Mouse (Mus musculus): ENCODE measurements at regions not wholly inside any gene's neighbourhood (a gene's known extent, or its start where the extent isn't known, plus 50 kb on each side); places are given as distances from the start of the nearest gene placed in this dataset.

GRCm38 (mm10) chr8:97477098-97477457 lies 1588.7 kb upstream of the Got2 start:
- no peak overlapping the region for H3K27ac ChIP-seq
- H3K9ac ChIP-seq, result no peak overlapping the region
- no peak overlapping the region for H3K4me3 ChIP-seq
- no peak for ATAC-seq (ENCODE audit: insufficient number of reproducible peaks, low FRiP score, low TSS enrichment, low read depth)
- no peak overlapping the region for H3K4me2 ChIP-seq
- no peaks in the 10 kb centered on the region for H3K4me1 ChIP-seq
- no peaks in the 10 kb centered on the region for H3K27me3 ChIP-seq
- no peaks in the 10 kb centered on the region for H3K36me3 ChIP-seq
- H3K9me3 ChIP-seq, result no peaks in the 10 kb centered on the region
- WGBS, result 62% methylated on average over 2 of the region's 2 CpGs

DNA sequence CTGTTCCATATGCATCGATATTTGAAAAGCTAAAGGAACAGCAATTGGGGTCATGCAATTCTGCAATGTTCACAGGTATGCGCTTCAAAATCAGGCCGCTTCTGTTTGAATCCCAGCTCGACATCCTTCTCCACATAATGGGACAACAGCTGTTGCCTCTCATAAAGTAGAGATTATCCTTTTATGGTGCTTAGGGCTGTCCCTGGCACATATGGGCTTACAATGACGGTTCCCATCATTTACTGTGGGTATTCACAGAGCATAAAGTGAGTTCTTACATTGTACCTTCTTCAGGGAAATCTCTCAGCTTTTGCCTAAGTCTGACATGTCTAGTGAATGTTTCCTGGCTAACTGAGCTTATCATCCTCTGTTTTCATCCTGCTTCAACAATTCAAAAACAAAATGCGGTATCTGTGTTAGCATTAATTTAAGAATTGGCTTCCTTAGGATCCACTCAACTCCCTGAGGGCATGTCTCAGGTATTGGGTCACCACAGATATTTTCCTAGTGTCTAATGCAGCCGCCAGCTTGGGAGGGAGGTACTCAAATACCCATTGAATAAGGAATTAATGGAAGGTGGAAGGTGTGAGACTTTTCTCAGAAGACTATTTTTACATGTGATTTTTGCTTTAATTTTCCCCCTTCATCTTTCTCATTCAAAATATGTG lies 1588.2 kb upstream of the Got2 start:
- H3K9me3 ChIP-seq, result no peaks in the 10 kb centered on the region
- no peaks in the 10 kb centered on the region for H3K36me3 ChIP-seq
- no peak overlapping the region for H3K4me2 ChIP-seq
- no peaks in the 10 kb centered on the region for H3K27me3 ChIP-seq
- 72% methylated on average over 7 of the region's 7 CpGs for WGBS
- no peak overlapping the region for H3K27ac ChIP-seq
- ATAC-seq (ENCODE audit: insufficient number of reproducible peaks, low FRiP score, low TSS enrichment, low read depth), result no peak
- H3K4me3 ChIP-seq, result no peak overlapping the region
- no peaks in the 10 kb centered on the region for H3K4me1 ChIP-seq
- H3K9ac ChIP-seq, result no peak overlapping the region

- Histone ChIP-seq H3K4me3 (no peak overlapping the region), H3K36me3 (no peaks in the 10 kb centered on the region), H3K4me1 (no peaks in the 10 kb centered on the region), H3K4me2 (no peak overlapping the region), H3K9ac (no peak overlapping the region), H3K9me3 (no peaks in the 10 kb centered on the region), H3K27me3 (no peaks in the 10 kb centered on the region), H3K27ac (no peak overlapping the region)
- 44% methylated on average over 3 of the region's 3 CpGs for WGBS
- ATAC-seq (ENCODE audit: insufficient number of reproducible peaks, low FRiP score, low TSS enrichment, low read depth), result no peak
These were observed 1585.0 kb upstream of the Got2 start for GRCm38 (mm10) chr8:97473326-97473725.

- no peaks in the 10 kb centered on the region for H3K4me1 ChIP-seq
- no peaks in the 10 kb centered on the region for H3K27me3 ChIP-seq
- no peak overlapping the region for H3K4me2 ChIP-seq
- H3K9me3 ChIP-seq, result no peaks in the 10 kb centered on the region
- H3K27ac ChIP-seq, result no peak overlapping the region
- ATAC-seq (ENCODE audit: insufficient number of reproducible peaks, low FRiP score, low TSS enrichment, low read depth), result no peak
- no peak overlapping the region for H3K4me3 ChIP-seq
- H3K9ac ChIP-seq, result no peak overlapping the region
- no peaks in the 10 kb centered on the region for H3K36me3 ChIP-seq
These were observed 1573.1 kb upstream of the Got2 start for GRCm38 (mm10) chr8:97461478-97461877.

- Histone ChIP-seq H3K9me3 (no peaks in the 10 kb centered on the region), H3K9ac (no peak overlapping the region), H3K36me3 (no peaks in the 10 kb centered on the region), H3K4me1 (no peaks in the 10 kb centered on the region), H3K4me3 (no peak overlapping the region), H3K27me3 (no peaks in the 10 kb centered on the region), H3K27ac (no peak overlapping the region), H3K4me2 (no peak overlapping the region)
- ATAC-seq (ENCODE audit: insufficient number of reproducible peaks, low FRiP score, low TSS enrichment, low read depth), result no peak
- WGBS, result 84% methylated on average over 8 of the region's 8 CpGs
These were observed 1559.3 kb upstream of the Got2 start for GRCm38 (mm10) chr8:97447696-97448095.

DNA sequence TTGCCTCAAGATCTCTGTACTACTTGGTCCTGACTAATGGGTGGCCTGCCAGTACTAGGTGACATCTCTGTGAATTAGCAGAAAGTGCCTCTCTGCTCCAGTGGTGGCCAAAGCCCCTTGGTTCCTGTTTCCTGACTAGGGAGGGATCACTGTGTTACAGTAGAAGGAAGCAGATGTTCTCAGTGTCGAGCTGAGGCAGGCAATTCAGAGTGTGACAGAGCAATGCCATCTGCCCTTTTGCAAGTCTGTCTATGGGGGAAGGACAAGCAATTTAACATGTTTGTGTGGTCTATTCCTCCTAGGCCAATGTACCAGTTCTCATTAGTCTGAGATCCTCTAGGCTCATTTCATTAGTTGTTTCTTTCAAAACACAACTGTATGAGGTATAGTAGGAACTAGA lies 1553.1 kb upstream of the Got2 start:
- WGBS, result 34% methylated on average over 1 of the region's 1 CpGs

DNA sequence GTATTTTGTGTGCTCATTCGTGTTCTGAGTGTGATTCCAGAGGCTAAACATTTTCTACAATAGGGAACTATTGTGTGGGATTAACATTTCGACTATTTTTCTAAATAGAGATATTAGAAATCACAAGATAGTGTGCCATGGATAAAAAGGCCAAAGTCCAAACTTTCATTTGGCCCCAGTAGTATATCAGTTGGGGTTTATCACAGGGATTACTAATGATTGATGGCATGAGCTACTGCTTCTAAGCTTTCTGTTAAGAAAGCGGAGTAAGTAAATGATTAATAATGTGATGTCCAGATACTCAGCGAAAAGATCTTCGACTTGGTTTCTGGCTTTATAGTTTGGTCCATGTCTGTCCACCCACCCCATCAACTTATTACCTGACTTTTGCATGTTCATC lies 1545.2 kb upstream of the Got2 start:
- H3K27ac ChIP-seq, result no peak overlapping the region
- no peaks in the 10 kb centered on the region for H3K9me3 ChIP-seq
- ATAC-seq (ENCODE audit: insufficient number of reproducible peaks, low FRiP score, low TSS enrichment, low read depth), result no peak
- WGBS, result 80% methylated on average over 5 of the region's 5 CpGs
- no peak overlapping the region for H3K4me3 ChIP-seq
- H3K4me1 ChIP-seq, result no peaks in the 10 kb centered on the region
- no peak overlapping the region for H3K9ac ChIP-seq
- H3K36me3 ChIP-seq, result no peaks in the 10 kb centered on the region
- no peak overlapping the region for H3K4me2 ChIP-seq
- no peaks in the 10 kb centered on the region for H3K27me3 ChIP-seq

More for the DNA sequence above, 1553.1 kb upstream of the Got2 start:
- no peaks in the 10 kb centered on the region for H3K9me3 ChIP-seq
- H3K4me2 ChIP-seq, result no peak overlapping the region
- H3K36me3 ChIP-seq, result no peaks in the 10 kb centered on the region
- no peak overlapping the region for H3K4me3 ChIP-seq
- ATAC-seq (ENCODE audit: insufficient number of reproducible peaks, low FRiP score, low TSS enrichment, low read depth), result no peak
- no peak overlapping the region for H3K9ac ChIP-seq
- no peaks in the 10 kb centered on the region for H3K4me1 ChIP-seq
- H3K27me3 ChIP-seq, result no peaks in the 10 kb centered on the region
- no peak overlapping the region for H3K27ac ChIP-seq

DNA sequence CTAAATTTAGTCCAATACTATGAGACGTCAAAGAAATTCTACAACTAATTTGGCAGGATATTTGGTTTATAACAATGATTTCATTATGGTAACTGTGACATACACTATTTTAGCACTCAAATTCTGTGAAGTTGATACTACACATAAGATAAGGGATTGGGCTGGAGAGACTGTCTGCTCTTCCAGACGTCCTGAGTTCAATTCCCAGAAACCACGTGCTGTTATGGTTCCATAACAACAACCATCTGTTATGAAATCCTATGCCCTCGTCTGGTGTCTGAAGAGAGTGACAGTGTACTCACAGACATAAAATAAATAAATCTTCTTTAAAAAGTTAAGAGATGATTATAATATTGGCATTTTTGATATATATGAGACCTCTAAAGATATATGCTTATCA lies 1543.1 kb upstream of the Got2 start:
- WGBS, result 44% methylated on average over 4 of the region's 4 CpGs
- Histone ChIP-seq H3K4me1 (no peaks in the 10 kb centered on the region), H3K9me3 (no peaks in the 10 kb centered on the region), H3K4me3 (no peak overlapping the region), H3K27me3 (no peaks in the 10 kb centered on the region), H3K27ac (no peak overlapping the region), H3K36me3 (no peaks in the 10 kb centered on the region), H3K4me2 (no peak overlapping the region), H3K9ac (no peak overlapping the region)
- no peak for ATAC-seq (ENCODE audit: insufficient number of reproducible peaks, low FRiP score, low TSS enrichment, low read depth)

DNA sequence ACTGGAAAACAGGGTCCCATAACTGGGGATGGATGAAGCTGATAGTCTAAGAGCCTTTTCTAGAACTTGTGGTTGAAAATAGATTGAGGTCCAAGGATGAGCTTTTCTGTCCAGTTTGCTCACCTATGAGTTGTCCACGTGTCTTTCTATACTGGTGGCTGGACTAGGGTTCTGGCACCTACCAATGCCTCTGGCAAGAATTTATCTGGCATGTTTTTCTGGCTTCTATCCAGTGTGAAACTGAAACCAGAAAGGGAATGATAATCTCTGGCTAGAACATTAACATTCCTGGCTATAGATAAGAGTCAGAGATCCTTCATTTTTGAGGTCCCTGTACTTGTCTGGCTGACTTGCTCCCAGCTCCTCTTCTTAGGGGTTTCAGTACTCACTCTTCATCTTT lies 1534.0 kb upstream of the Got2 start:
- Histone ChIP-seq H3K27ac (no peak overlapping the region), H3K27me3 (no peaks in the 10 kb centered on the region), H3K4me2 (no peak overlapping the region), H3K4me1 (no peaks in the 10 kb centered on the region), H3K9me3 (no peaks in the 10 kb centered on the region; the same call in 1 of the 2 replicates), H3K4me3 (no peak overlapping the region), H3K9ac (no peak overlapping the region), H3K36me3 (no peaks in the 10 kb centered on the region)
- no peak for ATAC-seq (ENCODE audit: insufficient number of reproducible peaks, low FRiP score, low TSS enrichment, low read depth)
- WGBS, result 56% methylated on average over 1 of the region's 1 CpGs

- Histone ChIP-seq H3K4me3 (no peak overlapping the region), H3K4me1 (no peaks in the 10 kb centered on the region), H3K27ac (no peak overlapping the region), H3K4me2 (no peak overlapping the region), H3K36me3 (no peaks in the 10 kb centered on the region), H3K9me3 (no peaks in the 10 kb centered on the region), H3K9ac (no peak overlapping the region), H3K27me3 (no peaks in the 10 kb centered on the region)
- ATAC-seq (ENCODE audit: insufficient number of reproducible peaks, low FRiP score, low TSS enrichment, low read depth), result no peak
- 77% methylated on average over 1 of the region's 1 CpGs for WGBS
These were observed 1526.4 kb upstream of the Got2 start for GRCm38 (mm10) chr8:97414742-97415141.

DNA sequence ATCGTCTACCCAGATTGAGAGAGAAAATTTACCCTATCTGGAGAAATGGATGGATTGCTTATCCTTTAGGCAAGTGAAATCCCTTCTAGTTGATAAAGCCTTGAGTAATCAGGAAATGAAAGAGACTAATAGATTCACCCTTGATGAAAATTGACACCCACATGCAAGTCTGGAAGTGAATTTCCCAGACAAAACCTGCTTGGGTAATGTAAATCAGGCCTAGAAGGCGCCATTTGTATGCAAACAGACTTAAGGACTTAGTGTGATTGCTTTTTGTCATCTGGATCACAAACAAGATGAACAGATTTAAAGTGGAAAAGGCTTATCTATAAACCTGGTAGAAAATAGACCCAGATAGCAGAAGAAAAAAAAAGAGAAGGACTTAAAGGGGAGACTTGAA lies 1515.0 kb upstream of the Got2 start:
- no peaks in the 10 kb centered on the region for H3K4me1 ChIP-seq
- WGBS, result 80% methylated on average over 2 of the region's 2 CpGs

GRCm38 (mm10) chr8:97397327-97397719 lies 1509.0 kb upstream of the Got2 start:
- H3K4me1 ChIP-seq, result no peaks in the 10 kb centered on the region
- no peak overlapping the region for H3K4me2 ChIP-seq
- no peak for ATAC-seq (ENCODE audit: insufficient number of reproducible peaks, low FRiP score, low TSS enrichment, low read depth)
- no peaks in the 10 kb centered on the region for H3K27me3 ChIP-seq
- no peaks in the 10 kb centered on the region for H3K36me3 ChIP-seq
- 33% methylated on average over 7 of the region's 7 CpGs for WGBS
- H3K4me3 ChIP-seq, result no peak overlapping the region
- no peak overlapping the region for H3K9ac ChIP-seq
- H3K9me3 ChIP-seq, result no peaks in the 10 kb centered on the region
- no peak overlapping the region for H3K27ac ChIP-seq

More for the DNA sequence above, 1515.0 kb upstream of the Got2 start:
- Histone ChIP-seq H3K9me3 (no peaks in the 10 kb centered on the region), H3K36me3 (no peaks in the 10 kb centered on the region), H3K9ac (no peak overlapping the region), H3K27me3 (no peaks in the 10 kb centered on the region), H3K4me2 (no peak overlapping the region), H3K27ac (no peak overlapping the region), H3K4me3 (no peak overlapping the region)
- no peak for ATAC-seq (ENCODE audit: insufficient number of reproducible peaks, low FRiP score, low TSS enrichment, low read depth)

GRCm38 (mm10) chr8:97396634-97397326 lies 1508.4 kb upstream of the Got2 start:
- no peak overlapping the region for H3K27ac ChIP-seq
- no peaks in the 10 kb centered on the region for H3K4me1 ChIP-seq
- WGBS, result 37% methylated on average over 5 of the region's 5 CpGs
- no peaks in the 10 kb centered on the region for H3K9me3 ChIP-seq
- no peak overlapping the region for H3K4me3 ChIP-seq
- no peak overlapping the region for H3K4me2 ChIP-seq
- H3K36me3 ChIP-seq, result no peaks in the 10 kb centered on the region
- no peak for ATAC-seq (ENCODE audit: insufficient number of reproducible peaks, low FRiP score, low TSS enrichment, low read depth)
- H3K27me3 ChIP-seq, result no peaks in the 10 kb centered on the region
- H3K9ac ChIP-seq, result no peak overlapping the region
